Mouse (Mus musculus): ENCODE results near the gene Rcan3. TPM values are rescaled to one million over a fixed set of nuclear protein-coding genes. Genes with fewer than 3 reads are reported as not detected.

Rcan3 gene
- polyA plus RNA-seq, 1 experiment, result 9.2 TPM

DNA sequence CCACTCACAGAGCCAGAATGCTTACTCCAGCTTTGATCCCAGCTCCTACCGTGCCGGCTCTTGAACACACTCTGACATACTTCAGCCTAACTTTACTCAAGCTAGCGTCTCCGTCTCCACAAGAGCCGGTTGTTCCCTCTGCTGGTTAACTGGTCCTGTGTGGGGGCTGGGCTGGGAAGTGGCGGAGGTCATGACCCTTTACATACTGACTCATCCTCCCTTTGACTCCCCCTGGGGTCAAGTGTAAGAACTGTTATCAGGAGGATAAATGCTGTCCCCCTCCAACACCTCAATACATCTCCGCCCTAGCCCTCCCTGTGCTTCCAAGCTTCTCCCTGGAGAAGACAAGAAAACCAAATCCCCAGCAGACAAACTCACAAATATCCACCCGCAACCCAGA lies 52.3 kb downstream of the Rcan3 start:
- Histone ChIP-seq H3K4me3 (no peak overlapping the region), H3ac (ENCODE audit: control insufficient read depth, insufficient read length) (no peak overlapping the region), H3K27me3 (ENCODE audit: control insufficient read depth, insufficient read depth, insufficient read length) (peaks cover 27% of the 10 kb centered on the region), H3K79me2 (ENCODE audit: control insufficient read depth, insufficient read depth) (no peaks in the 10 kb centered on the region), H3K4me2 (ENCODE audit: low read depth) (no peak overlapping the region), H3K36me3 (ENCODE audit: control insufficient read depth, insufficient read depth) (no peaks in the 10 kb centered on the region)
- TF ChIP-seq POLR2AphosphoS2 (IDR thresholded peaks at IDR 0.05; ENCODE audit: insufficient read length, low read depth) (no peak), CEBPB (IDR thresholded peaks at IDR 0.05; ENCODE audit: insufficient read depth, poor library complexity, severe bottlenecking) (no peak), TCF3 (IDR thresholded peaks at IDR 0.05; ENCODE audit: insufficient read length, low read depth) (no peak), MYOD1 (IDR thresholded peaks at IDR 0.05; ENCODE audit: control insufficient read depth in 1 of 3, insufficient read length in 2 of 3, low read depth in 2 of 3) (no peak)

GRCm38 (mm10) chr4:135377241-135377640 lies 56.4 kb downstream of the Rcan3 start:
- no peak for TF ChIP-seq POLR2A (IDR thresholded peaks at IDR 0.05; ENCODE audit: insufficient read length, low read depth)
- TF ChIP-seq POLR2AphosphoS2 (IDR thresholded peaks at IDR 0.05; ENCODE audit: insufficient read length, low read depth), result no peak
- no peak for TF ChIP-seq MAX (IDR thresholded peaks at IDR 0.05; ENCODE audit: low read depth)
- no peak for TF ChIP-seq REST (IDR thresholded peaks at IDR 0.05; ENCODE audit: insufficient read depth, insufficient read length)
- no peak for TF ChIP-seq MYOG (IDR thresholded peaks at IDR 0.05; ENCODE audit: control insufficient read depth in 1 of 3, insufficient read depth in 1 of 3, insufficient read length in 2 of 3, low read depth in 2 of 3)

DNA sequence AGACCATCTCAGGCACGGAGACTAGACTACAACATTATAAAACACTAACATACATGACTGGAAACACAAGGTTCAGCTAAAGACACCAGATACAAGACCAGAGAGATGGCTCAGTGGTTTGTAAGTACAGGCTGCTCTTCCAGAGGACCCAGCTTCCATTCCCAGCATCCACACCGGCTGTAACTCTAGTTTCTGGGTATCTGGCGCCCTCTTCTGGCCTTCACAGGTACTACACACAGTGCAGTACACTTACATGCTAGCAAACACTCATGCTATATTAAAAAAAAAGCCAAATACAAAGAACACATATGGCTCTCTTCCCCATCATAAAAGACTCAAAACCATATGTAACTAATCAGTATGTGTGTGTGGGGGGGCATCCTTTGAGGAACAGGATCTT lies 58.2 kb downstream of the Rcan3 start:
- Histone ChIP-seq H3K4me3 (no peak overlapping the region), H3K27me3 (ENCODE audit: control insufficient read depth, insufficient read depth, insufficient read length) (peaks cover 25% of the 10 kb centered on the region), H3K4me2 (ENCODE audit: low read depth) (no peak overlapping the region), H3K79me2 (ENCODE audit: control insufficient read depth, insufficient read depth) (no peaks in the 10 kb centered on the region), H3ac (ENCODE audit: control insufficient read depth, insufficient read length) (no peak overlapping the region), H3K36me3 (ENCODE audit: control insufficient read depth, insufficient read depth) (no peaks in the 10 kb centered on the region)
- TF ChIP-seq TCF3 (IDR thresholded peaks at IDR 0.05; ENCODE audit: insufficient read length, low read depth), result no peak
- no peak for TF ChIP-seq USF1 (IDR thresholded peaks at IDR 0.05; ENCODE audit: low read depth)
- no peak for TF ChIP-seq CEBPB (IDR thresholded peaks at IDR 0.05; ENCODE audit: insufficient read depth, poor library complexity, severe bottlenecking)
- no peak for TF ChIP-seq E2F4 (IDR thresholded peaks at IDR 0.05; ENCODE audit: insufficient read depth)
- no peak for TF ChIP-seq MYOG (IDR thresholded peaks at IDR 0.05; ENCODE audit: control insufficient read depth in 1 of 3, insufficient read depth in 1 of 3, insufficient read length in 2 of 3, low read depth in 2 of 3)
- TF ChIP-seq TCF12 (IDR thresholded peaks at IDR 0.05; ENCODE audit: insufficient read depth, poor library complexity, severe bottlenecking), result no peak
- no peak for TF ChIP-seq MYOD1 (IDR thresholded peaks at IDR 0.05; ENCODE audit: control insufficient read depth in 1 of 3, insufficient read length in 2 of 3, low read depth in 2 of 3)
- no peak for TF ChIP-seq SRF (IDR thresholded peaks at IDR 0.05; ENCODE audit: control insufficient read depth, insufficient read length, low read depth)
- no peak for TF ChIP-seq REST (IDR thresholded peaks at IDR 0.05; ENCODE audit: insufficient read depth, insufficient read length)
- no peak for TF ChIP-seq POLR2A (IDR thresholded peaks at IDR 0.05; ENCODE audit: insufficient read length, low read depth)
- no peak for TF ChIP-seq MAX (IDR thresholded peaks at IDR 0.05; ENCODE audit: low read depth)
- no peak for TF ChIP-seq POLR2AphosphoS2 (IDR thresholded peaks at IDR 0.05; ENCODE audit: insufficient read length, low read depth)

More at GRCm38 (mm10) chr4:135377241-135377640, 56.4 kb downstream of the Rcan3 start:
- Histone ChIP-seq H3K36me3 (ENCODE audit: control insufficient read depth, insufficient read depth) (no peaks in the 10 kb centered on the region), H3K27me3 (ENCODE audit: control insufficient read depth, insufficient read depth, insufficient read length) (peaks cover 27% of the 10 kb centered on the region), H3K4me3 (no peak overlapping the region), H3ac (ENCODE audit: control insufficient read depth, insufficient read length) (no peak overlapping the region), H3K4me2 (ENCODE audit: low read depth) (no peak overlapping the region), H3K79me2 (ENCODE audit: control insufficient read depth, insufficient read depth) (no peaks in the 10 kb centered on the region)

- Histone ChIP-seq H3K4me2 (ENCODE audit: low read depth) (no peak overlapping the region), H3ac (ENCODE audit: control insufficient read depth, insufficient read length) (no peak overlapping the region), H3K36me3 (ENCODE audit: control insufficient read depth, insufficient read depth) (no peaks in the 10 kb centered on the region), H3K27me3 (ENCODE audit: control insufficient read depth, insufficient read depth, insufficient read length) (peaks cover 24% of the 10 kb centered on the region), H3K79me2 (ENCODE audit: control insufficient read depth, insufficient read depth) (no peaks in the 10 kb centered on the region), H3K4me3 (no peak overlapping the region)
- TF ChIP-seq POLR2A (IDR thresholded peaks at IDR 0.05; ENCODE audit: insufficient read length, low read depth) (no peak), TCF3 (IDR thresholded peaks at IDR 0.05; ENCODE audit: insufficient read length, low read depth) (no peak), TCF12 (IDR thresholded peaks at IDR 0.05; ENCODE audit: insufficient read depth, poor library complexity, severe bottlenecking) (no peak), MYOD1 (IDR thresholded peaks at IDR 0.05; ENCODE audit: control insufficient read depth in 1 of 3, insufficient read length in 2 of 3, low read depth in 2 of 3) (no peak)
Observed at GRCm38 (mm10) chr4:135373299-135373698, 60.4 kb downstream of the Rcan3 start.

GRCm38 (mm10) chr4:135370372-135370771 lies 63.3 kb downstream of the Rcan3 start:
- Histone ChIP-seq H3K4me2 (ENCODE audit: low read depth) (no peak overlapping the region), H3K27me3 (ENCODE audit: control insufficient read depth, insufficient read depth, insufficient read length) (peaks cover 25% of the 10 kb centered on the region), H3K36me3 (ENCODE audit: control insufficient read depth, insufficient read depth) (no peaks in the 10 kb centered on the region), H3K4me3 (no peak overlapping the region), H3K79me2 (ENCODE audit: control insufficient read depth, insufficient read depth) (no peaks in the 10 kb centered on the region), H3ac (ENCODE audit: control insufficient read depth, insufficient read length) (no peak overlapping the region)
- TF ChIP-seq TCF12 (IDR thresholded peaks at IDR 0.05; ENCODE audit: insufficient read depth, poor library complexity, severe bottlenecking), result no peak

DNA sequence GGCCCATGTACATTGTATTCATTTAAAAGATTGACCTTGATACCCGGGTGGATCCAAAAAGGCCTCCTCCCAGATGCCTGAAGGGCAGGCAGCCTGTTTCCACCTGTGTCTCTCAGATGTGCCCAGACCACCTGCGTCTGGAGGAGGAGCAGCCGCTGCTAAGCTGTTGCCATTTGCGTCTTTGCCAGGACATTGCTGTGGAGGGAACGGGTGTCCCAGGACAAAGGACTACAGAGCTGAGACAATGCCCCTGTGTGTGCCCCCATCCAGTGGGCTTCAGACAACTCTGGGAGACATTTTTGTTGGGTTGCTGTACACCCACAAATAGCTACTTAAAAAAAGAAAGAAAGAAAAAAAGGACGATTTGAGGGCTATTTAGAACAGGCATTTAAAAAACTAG lies 70.8 kb downstream of the Rcan3 start:
- no peak overlapping the region for H3K4me2 ChIP-seq (ENCODE audit: low read depth)
- H3K36me3 ChIP-seq (ENCODE audit: control insufficient read depth, insufficient read depth), result no peaks in the 10 kb centered on the region
- TF ChIP-seq E2F4 (IDR thresholded peaks at IDR 0.05; ENCODE audit: insufficient read depth), result no peak
- TF ChIP-seq USF1 (IDR thresholded peaks at IDR 0.05; ENCODE audit: low read depth), result no peak
- no peak for TF ChIP-seq SRF (IDR thresholded peaks at IDR 0.05; ENCODE audit: control insufficient read depth, insufficient read length, low read depth)
- no peak for TF ChIP-seq POLR2AphosphoS2 (IDR thresholded peaks at IDR 0.05; ENCODE audit: insufficient read length, low read depth)
- TF ChIP-seq MAX (IDR thresholded peaks at IDR 0.05; ENCODE audit: low read depth), result no peak
- no peak for TF ChIP-seq POLR2A (IDR thresholded peaks at IDR 0.05; ENCODE audit: insufficient read length, low read depth)
- TF ChIP-seq MYOD1 (IDR thresholded peaks at IDR 0.05; ENCODE audit: control insufficient read depth in 1 of 3, insufficient read length in 2 of 3, low read depth in 2 of 3), result no peak
- TF ChIP-seq REST (IDR thresholded peaks at IDR 0.05; ENCODE audit: insufficient read depth, insufficient read length), result no peak
- TF ChIP-seq CEBPB (IDR thresholded peaks at IDR 0.05; ENCODE audit: insufficient read depth, poor library complexity, severe bottlenecking), result no peak
- no peak for TF ChIP-seq MYOG (IDR thresholded peaks at IDR 0.05; ENCODE audit: control insufficient read depth in 1 of 3, insufficient read depth in 1 of 3, insufficient read length in 2 of 3, low read depth in 2 of 3)
- no peak for TF ChIP-seq TCF3 (IDR thresholded peaks at IDR 0.05; ENCODE audit: insufficient read length, low read depth)
- TF ChIP-seq TCF12 (IDR thresholded peaks at IDR 0.05; ENCODE audit: insufficient read depth, poor library complexity, severe bottlenecking), result no peak
- H3K4me3 ChIP-seq, result no peak overlapping the region
- H3K27me3 ChIP-seq (ENCODE audit: control insufficient read depth, insufficient read depth, insufficient read length), result peaks cover 32% of the 10 kb centered on the region
- no peaks in the 10 kb centered on the region for H3K79me2 ChIP-seq (ENCODE audit: control insufficient read depth, insufficient read depth)
- H3ac ChIP-seq (ENCODE audit: control insufficient read depth, insufficient read length), result no peak overlapping the region
